Comparison of ENCODE assay signal across 8 mouse cellular contexts in the genomic region with DNA sequence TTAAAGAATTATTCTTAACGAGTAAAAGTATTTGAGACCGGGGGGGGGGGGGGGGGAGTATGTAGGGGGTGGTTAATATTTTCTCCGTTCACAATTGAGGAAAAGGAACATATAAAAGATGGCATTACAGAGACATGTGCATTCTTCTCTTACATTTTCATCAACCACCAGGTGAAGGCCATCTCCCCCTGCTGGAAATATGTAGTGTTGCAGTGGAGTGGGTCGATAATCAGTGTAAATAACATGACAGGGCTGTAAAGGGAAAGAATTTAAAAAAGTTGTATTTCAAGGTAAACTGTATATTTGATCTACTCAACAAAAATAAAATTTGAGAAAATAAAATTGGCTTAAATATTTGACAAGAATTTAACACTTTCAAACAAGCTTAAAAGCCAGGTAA. TPM values are rescaled to one million over a fixed set of nuclear protein-coding genes. Genes with fewer than 3 reads are reported as not detected.
A peak's percentile ranks its signal among the peaks of the same experiment; 100 is the strongest.
DNase-seq lines count a peak whose midpoint lies in the region; ATAC-seq and TF ChIP-seq lines count a peak whose summit lies in the region.
"Had no signal": no experiment of that assay in that cellular context is flagged by ENCODE, and none has a peak within 500 bp of the region (broad histone marks: within the 10 kb centered on the region; RNA-seq: fewer than 3 reads in every experiment).

No protein-coding gene starts in this region.

- H3K27ac ChIP-seq in intestine, postnatal 0 days (ENCODE audit: low read depth, low read length), result no peak overlapping the region
- no peak overlapping the region for H3K27ac ChIP-seq in intestine, embryonic 16.5 days (ENCODE audit: low read length)

- H3K36me3 ChIP-seq in intestine, postnatal 0 days (ENCODE audit: control insufficient read depth, insufficient read depth), result peaks cover 47% of the 10 kb centered on the region
- no peaks in the 10 kb centered on the region for H3K36me3 ChIP-seq in intestine, embryonic 16.5 days (ENCODE audit: control insufficient read depth, insufficient read depth, low read length)

- no peak for ATAC-seq in intestine, postnatal 0 days
- ATAC-seq in intestine, embryonic 16.5 days, result no peak

- no peaks in the 10 kb centered on the region for H3K4me1 ChIP-seq in intestine, postnatal 0 days (replicated peaks; ENCODE audit: control insufficient read depth, insufficient read depth, low read length)
- no peaks in the 10 kb centered on the region for H3K4me1 ChIP-seq in intestine, embryonic 16.5 days (ENCODE audit: control insufficient read depth, insufficient read depth, low read length)

- peak; percentile 82 for TF ChIP-seq CTCF in intestine, postnatal 0 days (IDR thresholded peaks at IDR 0.05; ENCODE audit: low read depth)

- no peaks in the 10 kb centered on the region for H3K9me3 ChIP-seq in intestine, postnatal 0 days (ENCODE audit: control insufficient read depth)
- H3K9me3 ChIP-seq in intestine, embryonic 16.5 days (ENCODE audit: control insufficient read depth, low read length), result no peaks in the 10 kb centered on the region

- H3K4me2 ChIP-seq in intestine, postnatal 0 days (replicated peaks; ENCODE audit: low read depth), result no peak overlapping the region
- no peak overlapping the region for H3K4me2 ChIP-seq in intestine, embryonic 16.5 days (ENCODE audit: low read depth, low read length)

- no peak overlapping the region for H3K9ac ChIP-seq in intestine, postnatal 0 days (ENCODE audit: low read depth, low read length)
- no peak overlapping the region for H3K9ac ChIP-seq in intestine, embryonic 16.5 days (ENCODE audit: low read depth, low read length)

- no peak overlapping the region for H3K4me3 ChIP-seq in intestine, postnatal 0 days (ENCODE audit: low read depth, low read length)
- H3K4me3 ChIP-seq in intestine, embryonic 16.5 days (ENCODE audit: low read length), result no peak overlapping the region
- H3K4me3 ChIP-seq: myocyte had no signal

- DNase-seq in CD4-positive helper T cell, adult 2 months (ENCODE audit: low read depth, low spot score), result peak; percentile 48
- peak; percentile 40 for DNase-seq in ES-CJ7 (ENCODE audit: low read depth, low spot score)
- DNase-seq in cerebellum, postnatal 36 days, result peak; percentile 12 to 27
- peak; percentile 55 to 65 for DNase-seq in kidney, postnatal 4 days
- DNase-seq in retina, postnatal 1 day, result peak; percentile 62

- H3K27me3 ChIP-seq in intestine, postnatal 0 days (replicated peaks; ENCODE audit: control insufficient read depth, insufficient read depth, low read length), result no peaks in the 10 kb centered on the region
- H3K27me3 ChIP-seq in intestine, embryonic 16.5 days (replicated peaks; ENCODE audit: control insufficient read depth, insufficient read depth, low read length), result no peaks in the 10 kb centered on the region

- 56% methylated on average over 4 of the region's 4 CpGs for WGBS in intestine, postnatal 0 days
- WGBS in intestine, embryonic 16.5 days, result 61% methylated on average over 4 of the region's 4 CpGs

RNA-seq across cellular contexts. Expression of gene Mtrex, which starts 17.5 kb away (rescaled TPM):
- 17.2 and 17.9 TPM in 2 replicates for polyA plus RNA-seq in intestine, postnatal 0 days (2015; fragmentation: Nextera tagmentation; extraction: Ambion mirVana)
- polyA plus RNA-seq in intestine, embryonic 16.5 days (2015; fragmentation: Nextera tagmentation; extraction: Ambion mirVana), result 48.1 and 51.5 TPM in 2 replicates

RNA-seq across cellular contexts. Expression of gene Dhx29, which starts 17.6 kb away (rescaled TPM):
- polyA plus RNA-seq in intestine, postnatal 0 days (2015; fragmentation: Nextera tagmentation; extraction: Ambion mirVana), result 6.3 and 7.1 TPM in 2 replicates
- polyA plus RNA-seq in intestine, embryonic 16.5 days (2015; fragmentation: Nextera tagmentation; extraction: Ambion mirVana), result 8.7 and 10.2 TPM in 2 replicates
